Mouse (Mus musculus) forebrain, embryonic 11.5 days (tissue): Measurements from ENCODE around the gene Mast3. TPM values are rescaled to one million over a fixed set of nuclear protein-coding genes. Genes with fewer than 3 reads are reported as not detected.

Experiments used
- ATAC-seq: fragments of 200-750 bp; cut with Nextera tagmentation; replicated peaks from 2 replicates; pipeline ENCODE4 v1.8.0; 2017; ENCODE audit warnings: moderate TSS enrichment; ENCODE audit not compliant: low FRiP score
- DNase-seq: peaks from one replicate; pipeline ENCODE4 v3.0.0-alpha.2; 2017; ENCODE audit warnings: low spot score
- H3K27ac ChIP-seq: fragments of 300-500 bp; sonication (generic); 2 replicates; pipeline ENCODE4 v1.5.1; 2014; ENCODE audit warnings: low read depth, low read length
- H3K27me3 ChIP-seq: fragments of 300-500 bp; sonication (generic); 2 replicates; pipeline ENCODE4 v1.6.1; 2014; ENCODE audit warnings: mild to moderate bottlenecking, low read length, mixed read lengths; ENCODE audit not compliant: control insufficient read depth, insufficient read depth
- H3K36me3 ChIP-seq: fragments of 300-500 bp; sonication (generic); 2 replicates; pipeline ENCODE4 v1.6.1; 2014; ENCODE audit warnings: mild to moderate bottlenecking, low read length, moderate library complexity, mixed read lengths; ENCODE audit not compliant: control insufficient read depth, insufficient read depth
- H3K4me1 ChIP-seq: fragments of 300-500 bp; sonication (generic); replicated peaks from 2 replicates; pipeline ENCODE4 v1.6.1; 2014; ENCODE audit warnings: low read length, mixed read lengths; ENCODE audit not compliant: control insufficient read depth, insufficient read depth
- H3K4me2 ChIP-seq: fragments of 300-500 bp; sonication (generic); 2 replicates; pipeline ENCODE4 v1.6.1; 2014; ENCODE audit warnings: low read depth, mild to moderate bottlenecking, low read length, moderate library complexity, mixed read lengths; ENCODE audit not compliant: severe bottlenecking
- H3K4me3 ChIP-seq: fragments of 300-500 bp; sonication (generic); 2 replicates; pipeline ENCODE4 v1.5.1; 2014; ENCODE audit warnings: low read depth, low read length
- H3K9ac ChIP-seq: fragments of 300-500 bp; sonication (generic); 2 replicates; pipeline ENCODE4 v1.6.1; 2014; ENCODE audit warnings: low read length
- H3K9me3 ChIP-seq: fragments of 300-500 bp; sonication (generic); 2 replicates; pipeline ENCODE4 v1.6.1; 2016; ENCODE audit warnings: low read length, mixed read lengths; ENCODE audit not compliant: control insufficient read depth
- WGBS: fragments of 180-500 bp; shearing (Covaris S2); extraction: QIAGEN DNeasy Blood & Tissue Kit; methylation state at CpG from one replicate; pipeline ENCODE4 v1.1.7; 2014; 5-methylcytosine and 5-hydroxymethylcytosine counted together
- polyA plus RNA-seq: library from polyadenylated mRNA; unstranded; fragments of >200 nt; fragmentation: Nextera tagmentation; extraction: Ambion mirVana; gene quantifications from 2 replicates; pipeline ENCODE4 v1.2.1, GENCODE M21; 2014

The Mast3 gene
- polyA plus RNA-seq, 1 experiment from 2014 or later: 15.9 TPM

DNA sequence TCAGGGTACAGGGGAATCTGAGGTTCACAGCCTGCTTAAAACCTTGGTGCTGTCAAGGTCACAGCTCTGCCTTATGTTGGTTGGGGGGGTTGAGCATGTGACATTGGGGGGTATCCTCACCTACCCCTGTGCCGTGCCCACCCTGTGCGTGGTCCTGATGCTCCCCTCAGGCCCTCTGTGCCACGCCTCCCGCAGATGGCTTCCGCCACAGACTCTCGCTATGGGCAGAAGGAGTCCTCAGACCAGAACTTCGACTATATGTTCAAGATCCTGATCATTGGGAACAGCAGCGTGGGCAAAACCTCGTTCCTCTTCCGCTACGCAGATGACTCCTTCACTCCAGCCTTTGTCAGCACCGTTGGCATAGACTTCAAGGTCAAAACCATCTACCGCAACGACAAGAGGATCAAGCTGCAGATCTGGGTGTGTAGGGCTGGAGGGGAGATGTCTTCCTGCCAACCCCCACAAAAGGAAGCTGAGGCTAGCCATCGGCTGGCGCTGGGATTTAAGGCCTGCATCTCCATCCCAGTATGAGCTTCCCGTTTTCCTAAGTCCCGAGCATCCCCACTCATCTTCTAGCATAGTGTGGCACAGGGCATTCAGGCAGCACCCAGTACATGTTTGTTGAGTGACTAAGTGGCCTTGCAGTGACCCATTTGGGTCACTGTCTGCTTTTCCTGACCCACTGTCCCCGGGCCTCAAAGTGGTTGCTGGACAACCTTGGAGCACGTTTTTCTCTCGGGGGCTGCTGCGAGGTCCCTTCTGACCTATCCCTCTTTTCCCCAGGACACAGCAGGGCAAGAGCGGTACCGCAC lies 49.0 kb downstream of the Mast3 start:
- no peak overlapping the region for H3K9ac ChIP-seq

DNA sequence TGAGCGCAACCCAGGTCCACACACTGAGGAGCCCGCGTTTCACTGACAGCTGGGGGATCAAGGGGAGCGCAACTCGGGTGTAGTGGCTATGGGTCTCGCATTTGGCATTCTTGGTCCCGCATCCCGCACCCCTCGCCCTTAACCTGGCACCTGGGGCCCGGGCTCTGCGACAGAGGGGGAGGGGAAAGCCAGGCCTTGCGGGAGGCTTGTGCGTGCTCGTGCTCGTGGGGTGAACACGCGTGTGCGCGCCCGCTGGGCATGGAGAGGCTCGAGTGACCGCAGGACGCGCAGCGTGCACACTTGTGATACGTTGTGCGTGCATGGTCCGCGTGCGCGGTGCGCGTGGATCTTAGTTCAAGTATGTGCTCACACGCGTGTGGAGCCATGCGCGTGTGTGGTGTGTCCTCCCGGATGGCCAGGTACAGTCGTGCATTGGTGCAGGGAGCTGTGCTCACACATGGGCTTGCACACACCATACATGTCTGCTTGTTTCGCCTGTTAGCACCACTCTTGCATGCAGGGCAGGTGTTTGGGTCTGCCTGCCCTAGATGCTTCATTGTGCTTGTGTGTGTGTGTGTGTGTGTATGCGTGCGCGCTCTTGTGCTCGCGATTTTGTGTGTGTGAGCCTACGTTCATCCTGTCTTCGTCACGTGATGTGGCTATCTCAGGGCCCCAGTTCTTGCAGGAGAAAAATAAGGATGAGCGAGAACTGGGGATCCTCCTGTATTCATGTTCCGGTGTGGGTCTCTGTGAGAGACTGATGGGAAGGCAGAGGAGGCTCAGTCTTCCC lies 49.8 kb downstream of the Mast3 start:
- Histone ChIP-seq H3K4me3 (peak overlapping the region; percentile 59), H3K27ac (no peak overlapping the region; the same call in 1 of the 2 replicates), H3K4me2 (peak overlapping the region; percentile 78), H3K4me1 (peaks cover 1% of the 10 kb centered on the region; the same call in 1 of the 2 replicates), H3K9me3 (no peaks in the 10 kb centered on the region), H3K9ac (peak overlapping the region; percentile 67), H3K27me3 (no peaks in the 10 kb centered on the region), H3K36me3 (no peaks in the 10 kb centered on the region)
- ATAC-seq (peak; percentile 65), DNase-seq (peak; percentile 82)
- WGBS: 20% methylated on average over 50 of the region's 50 CpGs

More for the DNA sequence above, 49.0 kb downstream of the Mast3 start:
- Histone ChIP-seq H3K9me3 (no peaks in the 10 kb centered on the region), H3K4me3 (no peak overlapping the region), H3K36me3 (no peaks in the 10 kb centered on the region), H3K4me2 (no peak overlapping the region; the same call in 1 of the 2 replicates), H3K4me1 (peaks cover 5% of the 10 kb centered on the region; the same call in 1 of the 2 replicates), H3K27ac (no peak overlapping the region), H3K27me3 (no peaks in the 10 kb centered on the region)
- DNase-seq (peak; percentile 49), ATAC-seq (no peak)
- WGBS: 86% methylated on average over 24 of the region's 24 CpGs

DNA sequence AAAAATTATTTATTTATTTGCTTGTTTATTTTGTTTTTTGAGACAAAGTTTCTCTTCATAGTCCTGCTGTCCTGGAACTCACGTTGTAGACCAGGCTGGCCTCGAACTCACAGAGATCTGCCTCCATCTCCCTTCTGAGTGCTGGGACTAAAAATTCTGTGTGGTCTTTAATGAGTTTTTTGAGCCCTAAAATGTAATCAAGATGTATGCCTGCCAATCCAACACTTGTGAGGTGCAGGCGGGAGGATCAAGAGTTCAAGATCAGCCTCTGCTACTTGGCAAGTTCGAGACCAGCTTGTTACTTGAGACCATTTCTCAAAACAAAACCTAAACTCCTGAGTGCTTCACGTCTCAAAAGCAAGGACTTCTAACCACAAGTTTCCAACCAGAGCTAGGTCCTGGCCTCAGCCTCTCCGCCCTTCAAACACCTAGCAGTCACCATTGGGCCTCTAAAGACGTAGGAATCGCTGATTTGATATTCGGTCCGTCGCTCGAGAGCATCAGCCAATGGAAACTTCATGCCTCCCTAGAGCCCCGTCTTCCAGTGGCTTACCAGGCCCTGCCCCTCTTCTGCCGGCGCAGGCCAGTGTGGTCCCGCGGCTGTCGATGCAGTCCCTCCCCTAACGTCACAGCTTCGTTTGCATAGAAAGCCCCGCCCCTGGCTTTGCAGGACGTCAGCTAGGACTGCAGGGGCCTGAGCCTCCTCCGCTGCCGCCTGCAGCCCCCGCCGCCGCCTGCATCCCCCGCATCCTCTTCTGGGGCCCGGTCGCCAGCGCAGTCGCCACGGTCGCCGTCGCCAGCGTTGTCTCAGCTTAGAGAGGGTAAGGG lies 50.6 kb downstream of the Mast3 start, which contains the start of gene Rab3a:
TSS of gene Rab3a (plus strand) at position 637 of the 828 bp plus-strand sequence.
- peak; percentile 97 for ATAC-seq
- H3K9me3 ChIP-seq: no peaks in the 10 kb centered on the region
- H3K4me3 ChIP-seq: peak within 1 kb of the TSS; percentile 59
- H3K27me3 ChIP-seq: no peaks in the 10 kb centered on the region
- 8% methylated on average over 37 of the region's 37 CpGs for whole genome bisulfite sequencing
- H3K4me2 ChIP-seq: peak within 1 kb of the TSS; percentile 78
- no peaks in the 10 kb centered on the region for H3K36me3 ChIP-seq
- DNase-seq: peak; percentile 98
- H3K4me1 ChIP-seq: no peaks in the 10 kb centered on the region; the same call in 1 of the 2 replicates
- H3K9ac ChIP-seq: peak within 1 kb of the TSS; percentile 67
- no peak within 1 kb of the TSS; the same call in 1 of the 2 replicates for H3K27ac ChIP-seq

DNA sequence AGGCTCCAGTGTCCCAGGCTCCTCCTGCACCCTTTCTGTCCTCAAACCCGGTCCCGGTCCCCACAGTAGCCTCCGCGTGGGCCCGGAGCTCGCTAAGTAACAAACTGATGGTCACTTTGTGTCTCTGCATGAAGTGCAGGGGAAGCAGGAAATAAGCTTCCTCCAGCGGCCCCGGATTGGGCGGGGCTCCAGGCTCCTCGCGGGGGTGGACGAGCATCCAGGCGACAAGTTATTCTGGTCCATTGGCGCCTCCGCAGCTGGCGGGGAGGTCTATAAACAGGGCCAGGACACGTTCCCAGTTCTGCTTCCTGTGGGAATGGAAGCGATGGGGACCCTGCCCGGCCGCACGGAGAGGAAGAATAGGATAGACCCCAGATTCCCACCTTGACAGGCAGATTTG lies 51.7 kb downstream of the Mast3 start:
- Histone ChIP-seq H3K27ac (no peak overlapping the region), H3K4me2 (no peak overlapping the region), H3K4me1 (no peaks in the 10 kb centered on the region), H3K9ac (no peak overlapping the region; the same call in 1 of the 2 replicates), H3K27me3 (no peaks in the 10 kb centered on the region), H3K4me3 (no peak overlapping the region), H3K36me3 (no peaks in the 10 kb centered on the region), H3K9me3 (no peaks in the 10 kb centered on the region)
- 34% methylated on average over 21 of the region's 21 CpGs for WGBS
- ATAC-seq (no peak), DNase-seq (peak; percentile 64)

DNA sequence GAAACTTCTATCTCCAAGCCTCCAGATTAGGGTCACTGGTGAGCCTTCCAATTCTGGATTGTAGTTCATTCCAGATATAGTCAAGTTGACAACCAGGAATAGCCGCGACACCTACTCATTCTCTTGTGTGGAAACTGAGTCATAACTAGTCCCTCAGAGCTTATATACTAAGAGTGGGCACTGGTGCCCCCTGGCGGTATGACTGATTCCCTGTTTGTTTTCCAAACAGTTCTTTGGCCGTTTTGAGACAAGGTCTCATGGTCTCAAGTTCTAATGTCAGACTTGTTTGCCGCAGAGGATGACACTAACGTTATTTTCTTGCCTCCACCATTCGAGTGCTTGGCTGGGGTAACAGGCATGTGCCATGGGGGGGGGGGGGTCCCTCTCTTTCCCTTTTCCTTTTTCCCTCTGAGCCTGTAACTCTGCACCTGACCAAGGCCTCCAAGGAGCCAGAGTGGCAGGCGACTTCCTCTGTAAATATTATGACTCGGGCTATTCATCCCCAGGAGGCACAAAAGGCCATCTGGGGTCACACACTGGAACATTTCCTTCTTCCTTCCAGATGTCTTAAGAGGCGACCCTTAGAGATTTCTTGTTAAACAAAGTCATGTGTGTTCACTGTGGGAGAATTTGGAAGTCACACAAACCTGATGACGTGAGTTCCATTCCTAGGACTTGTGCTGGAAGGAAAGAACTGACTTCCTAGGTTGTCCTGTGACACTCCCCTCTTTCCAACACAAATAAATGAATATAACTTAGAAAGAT lies 52.7 kb downstream of the Mast3 start:
- ATAC-seq (no peak), DNase-seq (peak; percentile 83)
- 0 out of 2 replicates have a peak, but pooled peaks cover under 1% of the 10 kb centered on the region for H3K27me3 ChIP-seq
- H3K4me1 ChIP-seq: no peaks in the 10 kb centered on the region
- no peaks in the 10 kb centered on the region for H3K9me3 ChIP-seq
- H3K27ac ChIP-seq: no peak overlapping the region
- H3K36me3 ChIP-seq: no peaks in the 10 kb centered on the region
- no peak overlapping the region for H3K9ac ChIP-seq
- no peak overlapping the region for H3K4me2 ChIP-seq
- H3K4me3 ChIP-seq: no peak overlapping the region
- 44% methylated on average over 11 of the region's 11 CpGs for WGBS

DNA sequence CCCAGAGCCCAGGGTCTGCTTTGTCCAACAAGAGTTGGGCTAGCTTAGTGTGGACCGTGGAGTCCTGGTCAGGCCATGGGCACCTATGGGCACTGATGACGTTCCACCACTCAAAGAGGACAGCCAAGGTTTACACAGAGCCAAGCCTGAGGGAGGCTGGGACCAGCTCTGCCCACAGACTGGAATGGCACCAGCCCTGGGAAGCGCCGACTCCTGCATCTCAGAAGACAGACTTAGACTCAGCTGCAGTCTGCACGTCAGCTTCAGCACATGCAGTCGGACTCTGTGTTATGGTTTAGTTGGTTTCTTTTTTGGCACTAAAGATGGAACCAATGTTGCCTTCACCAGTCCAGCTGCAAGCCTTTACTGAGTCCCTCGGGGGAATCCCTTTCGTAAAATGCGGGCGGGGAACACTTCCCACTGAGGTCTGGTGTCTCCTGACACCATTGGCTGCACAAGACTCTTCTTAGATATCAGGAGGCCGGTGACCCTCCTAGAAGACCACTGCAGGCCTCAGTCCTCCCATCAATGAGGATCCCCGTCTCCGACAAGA lies 54.6 kb downstream of the Mast3 start:
- Histone ChIP-seq H3K36me3 (no peaks in the 10 kb centered on the region), H3K27me3 (peaks cover 11% of the 10 kb centered on the region), H3K9me3 (no peaks in the 10 kb centered on the region), H3K4me3 (no peak overlapping the region), H3K27ac (no peak overlapping the region), H3K4me2 (no peak overlapping the region), H3K9ac (no peak overlapping the region), H3K4me1 (no peaks in the 10 kb centered on the region)
- 87% methylated on average over 13 of the region's 13 CpGs for WGBS
- DNase-seq: peak; percentile 42
- ATAC-seq: no peak

DNA sequence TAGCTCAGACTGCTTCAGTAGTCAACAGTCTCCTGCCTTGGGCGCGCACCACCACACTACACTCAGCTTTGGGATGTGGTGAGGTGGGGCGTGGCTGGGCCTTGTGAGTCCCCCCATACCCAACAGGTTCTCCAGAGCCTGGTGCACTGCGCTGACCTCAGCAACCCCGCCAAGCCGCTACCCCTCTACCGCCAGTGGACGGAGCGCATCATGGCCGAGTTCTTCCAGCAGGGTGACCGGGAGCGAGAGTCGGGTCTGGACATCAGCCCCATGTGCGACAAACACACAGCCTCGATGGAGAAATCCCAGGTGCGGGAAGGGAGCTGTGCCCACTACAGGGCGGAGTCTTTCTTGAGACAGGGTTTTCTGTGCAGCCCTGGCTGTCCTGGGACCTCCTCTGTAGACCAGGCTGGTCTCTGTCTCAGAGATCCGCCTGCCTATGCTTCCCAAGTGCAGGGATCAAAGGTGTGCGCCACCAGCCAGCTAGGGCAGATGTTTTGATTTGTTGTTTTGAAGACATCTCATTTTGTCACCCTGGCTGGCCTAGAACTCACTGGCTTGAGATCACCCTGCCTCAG lies 55.7 kb downstream of the Mast3 start:
- no peak for ATAC-seq
- Histone ChIP-seq H3K36me3 (no peaks in the 10 kb centered on the region), H3K4me3 (no peak overlapping the region), H3K27ac (no peak overlapping the region), H3K27me3 (peaks cover 20% of the 10 kb centered on the region), H3K9me3 (no peaks in the 10 kb centered on the region), H3K4me1 (peaks cover 2% of the 10 kb centered on the region; the same call in 1 of the 2 replicates), H3K4me2 (no peak overlapping the region), H3K9ac (no peak overlapping the region)
- WGBS: 80% methylated on average over 19 of the region's 19 CpGs
- DNase-seq: peak; percentile 53
